Mouse (Mus musculus) ES-Bruce4 (cell line): ENCODE results near the gene P3h3.

Experiments used
- CTCF ChIP-seq: IDR thresholded peaks from one replicate; pipeline ENCODE4 v1.8.1; 2011; ENCODE audit warnings: low read depth, low read length
- POLR2A ChIP-seq: IDR thresholded peaks from one replicate; pipeline ENCODE4 v1.8.1; 2011; ENCODE audit warnings: low read length; ENCODE audit not compliant: insufficient read depth

DNA sequence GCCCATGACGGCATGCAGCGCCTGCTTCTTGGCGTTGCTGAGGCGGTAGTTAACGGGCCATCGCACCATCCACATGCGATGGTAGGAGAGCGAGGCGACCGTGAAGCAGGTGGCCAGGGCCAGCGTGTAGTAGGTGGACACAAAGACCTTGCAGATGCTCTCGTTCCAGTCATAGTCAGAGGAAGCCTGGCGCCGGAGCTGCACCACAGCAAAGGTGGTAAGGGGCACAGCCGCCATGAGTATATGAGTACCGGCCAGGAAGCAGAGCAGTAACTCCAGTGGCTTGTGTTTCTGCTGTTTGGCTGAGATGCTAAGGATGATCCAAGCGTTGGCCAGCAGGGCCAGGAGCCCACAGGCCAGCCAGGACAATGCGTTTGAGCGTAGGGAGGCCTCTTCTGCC, 3.7 kb upstream of the P3h3 start:
- TF ChIP-seq POLR2A: no peak
- TF ChIP-seq CTCF: no peak
